Mouse (Mus musculus): ENCODE measurements around the gene 2210016L21Rik.

DNA sequence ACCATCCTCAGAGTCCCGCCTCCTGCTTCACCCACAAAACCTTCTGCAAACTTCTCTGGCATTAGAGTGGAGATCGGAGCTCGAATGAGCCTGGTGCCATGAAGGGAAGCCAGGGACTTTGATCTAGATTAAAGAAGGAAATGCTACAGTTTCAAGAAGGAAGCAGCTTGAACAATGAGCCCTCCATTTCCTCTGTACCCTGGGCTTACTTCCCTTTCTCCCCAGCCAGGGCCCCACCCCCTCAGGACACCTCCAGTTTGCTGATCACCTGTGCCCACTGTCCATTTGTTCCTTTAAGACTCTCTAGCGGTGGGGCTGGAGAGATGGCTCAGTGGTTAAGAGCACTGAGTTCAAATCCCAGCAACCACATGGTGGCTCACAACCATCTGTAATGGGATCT, 25.2 kb upstream of the 2210016L21Rik start:
- TF ChIP-seq ZC3H11A (IDR thresholded peaks at IDR 0.05; ENCODE audit: low read depth, low read length) = no peak
- no peak for TF ChIP-seq HCFC1 (IDR thresholded peaks at IDR 0.05; ENCODE audit: low read depth, low read length)
- TF ChIP-seq TCF12 (IDR thresholded peaks at IDR 0.05; ENCODE audit: low read depth, low read length) = no peak
- no peak for TF ChIP-seq GABPA (IDR thresholded peaks at IDR 0.05; ENCODE audit: low read depth, low read length)

Measured in MEL (cell line).